Mouse (Mus musculus): ENCODE measurements around the gene 2410004P03Rik. TPM values are rescaled to one million over a fixed set of nuclear protein-coding genes. Genes with fewer than 3 reads are reported as not detected.

2410004P03Rik gene
- polyA plus RNA-seq, 1 experiment: not detected

- TF ChIP-seq POLR2A (IDR thresholded peaks at IDR 0.05; ENCODE audit: low read depth, low read length): no peak
- TF ChIP-seq CTCF (IDR thresholded peaks at IDR 0.05; ENCODE audit: borderline replicate concordance, insufficient read depth, low read length): no peak
- Histone ChIP-seq H3K4me1 (ENCODE audit: control insufficient read depth, insufficient read depth, low read length) (no peaks in the 10 kb centered on the region), H3K4me3 (ENCODE audit: insufficient read depth, low read length) (no peak overlapping the region), H3K27ac (ENCODE audit: insufficient read depth, low read length) (no peak overlapping the region)
These were observed 37.6 kb upstream of the 2410004P03Rik start for GRCm38 (mm10) chr12:17048979-17049612.

- Histone ChIP-seq H3K27ac (ENCODE audit: insufficient read depth, low read length) (no peak overlapping the region), H3K4me3 (ENCODE audit: insufficient read depth, low read length) (no peak overlapping the region), H3K4me1 (ENCODE audit: control insufficient read depth, insufficient read depth, low read length) (peaks cover 18% of the 10 kb centered on the region)
- TF ChIP-seq POLR2A (IDR thresholded peaks at IDR 0.05; ENCODE audit: low read depth, low read length) (no peak), CTCF (IDR thresholded peaks at IDR 0.05; ENCODE audit: borderline replicate concordance, insufficient read depth, low read length) (no peak)
These were observed 31.8 kb upstream of the 2410004P03Rik start for GRCm38 (mm10) chr12:17043311-17043710.

GRCm38 (mm10) chr12:17040567-17040966, 29.0 kb upstream of the 2410004P03Rik start:
- TF ChIP-seq CTCF (IDR thresholded peaks at IDR 0.05; ENCODE audit: borderline replicate concordance, insufficient read depth, low read length): no peak
- no peak for TF ChIP-seq POLR2A (IDR thresholded peaks at IDR 0.05; ENCODE audit: low read depth, low read length)
- H3K4me3 ChIP-seq (ENCODE audit: insufficient read depth, low read length): no peak overlapping the region
- H3K27ac ChIP-seq (ENCODE audit: insufficient read depth, low read length): peak overlapping the region; percentile 72; the same call in 1 of the 2 replicates
- peaks cover 20% of the 10 kb centered on the region for H3K4me1 ChIP-seq (ENCODE audit: control insufficient read depth, insufficient read depth, low read length)

- H3K4me1 ChIP-seq (ENCODE audit: control insufficient read depth, insufficient read depth, low read length): peaks cover 20% of the 10 kb centered on the region
- no peak overlapping the region for H3K4me3 ChIP-seq (ENCODE audit: insufficient read depth, low read length)
- TF ChIP-seq POLR2A (IDR thresholded peaks at IDR 0.05; ENCODE audit: low read depth, low read length): no peak
- TF ChIP-seq CTCF (IDR thresholded peaks at IDR 0.05; ENCODE audit: borderline replicate concordance, insufficient read depth, low read length): no peak
- H3K27ac ChIP-seq (ENCODE audit: insufficient read depth, low read length): peak overlapping the region; percentile 72; the same call in 1 of the 2 replicates
These were observed 27.9 kb upstream of the 2410004P03Rik start for GRCm38 (mm10) chr12:17039415-17039814.

- no peak for TF ChIP-seq CTCF (IDR thresholded peaks at IDR 0.05; ENCODE audit: borderline replicate concordance, insufficient read depth, low read length)
- TF ChIP-seq POLR2A (IDR thresholded peaks at IDR 0.05; ENCODE audit: low read depth, low read length): no peak
- peaks cover 20% of the 10 kb centered on the region for H3K4me1 ChIP-seq (ENCODE audit: control insufficient read depth, insufficient read depth, low read length)
These were observed 26.7 kb upstream of the 2410004P03Rik start for GRCm38 (mm10) chr12:17038246-17038645.

GRCm38 (mm10) chr12:17037053-17037610, 25.6 kb upstream of the 2410004P03Rik start:
- Histone ChIP-seq H3K4me3 (ENCODE audit: insufficient read depth, low read length) (no peak overlapping the region), H3K4me1 (ENCODE audit: control insufficient read depth, insufficient read depth, low read length) (peaks cover 20% of the 10 kb centered on the region), H3K27ac (ENCODE audit: insufficient read depth, low read length) (no peak overlapping the region)
- TF ChIP-seq CTCF (IDR thresholded peaks at IDR 0.05; ENCODE audit: borderline replicate concordance, insufficient read depth, low read length) (no peak), POLR2A (IDR thresholded peaks at IDR 0.05; ENCODE audit: low read depth, low read length) (no peak)

More at GRCm38 (mm10) chr12:17038246-17038645, 26.7 kb upstream of the 2410004P03Rik start:
- Histone ChIP-seq H3K27ac (ENCODE audit: insufficient read depth, low read length) (no peak overlapping the region), H3K4me3 (ENCODE audit: insufficient read depth, low read length) (no peak overlapping the region)

- Histone ChIP-seq H3K4me1 (ENCODE audit: control insufficient read depth, insufficient read depth, low read length) (peaks cover 20% of the 10 kb centered on the region), H3K27ac (ENCODE audit: insufficient read depth, low read length) (no peak overlapping the region), H3K4me3 (ENCODE audit: insufficient read depth, low read length) (no peak overlapping the region)
- TF ChIP-seq POLR2A (IDR thresholded peaks at IDR 0.05; ENCODE audit: low read depth, low read length) (no peak), CTCF (IDR thresholded peaks at IDR 0.05; ENCODE audit: borderline replicate concordance, insufficient read depth, low read length) (no peak)
These were observed 25.0 kb upstream of the 2410004P03Rik start for GRCm38 (mm10) chr12:17036532-17036931.

- Histone ChIP-seq H3K4me3 (ENCODE audit: insufficient read depth, low read length) (no peak overlapping the region), H3K27ac (ENCODE audit: insufficient read depth, low read length) (no peak overlapping the region), H3K4me1 (ENCODE audit: control insufficient read depth, insufficient read depth, low read length) (peaks cover 9% of the 10 kb centered on the region)
- TF ChIP-seq CTCF (IDR thresholded peaks at IDR 0.05; ENCODE audit: borderline replicate concordance, insufficient read depth, low read length): no peak
- no peak for TF ChIP-seq POLR2A (IDR thresholded peaks at IDR 0.05; ENCODE audit: low read depth, low read length)
These were observed 23.6 kb upstream of the 2410004P03Rik start for GRCm38 (mm10) chr12:17035128-17035527.

GRCm38 (mm10) chr12:17034671-17035070, 23.1 kb upstream of the 2410004P03Rik start:
- Histone ChIP-seq H3K4me3 (ENCODE audit: insufficient read depth, low read length) (no peak overlapping the region), H3K27ac (ENCODE audit: insufficient read depth, low read length) (no peak overlapping the region)
- TF ChIP-seq POLR2A (IDR thresholded peaks at IDR 0.05; ENCODE audit: low read depth, low read length): no peak
- no peak for TF ChIP-seq CTCF (IDR thresholded peaks at IDR 0.05; ENCODE audit: borderline replicate concordance, insufficient read depth, low read length)

GRCm38 (mm10) chr12:17033464-17033841, 21.9 kb upstream of the 2410004P03Rik start:
- no peak for TF ChIP-seq POLR2A (IDR thresholded peaks at IDR 0.05; ENCODE audit: low read depth, low read length)
- TF ChIP-seq CTCF (IDR thresholded peaks at IDR 0.05; ENCODE audit: borderline replicate concordance, insufficient read depth, low read length): no peak
- H3K4me1 ChIP-seq (ENCODE audit: control insufficient read depth, insufficient read depth, low read length): peaks cover 3% of the 10 kb centered on the region; the same call in 1 of the 2 replicates
- H3K27ac ChIP-seq (ENCODE audit: insufficient read depth, low read length): no peak overlapping the region
- H3K4me3 ChIP-seq (ENCODE audit: insufficient read depth, low read length): no peak overlapping the region

More at GRCm38 (mm10) chr12:17034671-17035070, 23.1 kb upstream of the 2410004P03Rik start:
- H3K4me1 ChIP-seq (ENCODE audit: control insufficient read depth, insufficient read depth, low read length): peaks cover 7% of the 10 kb centered on the region
